Mouse (Mus musculus): ENCODE data around the gene Atn1. TPM values are rescaled to one million over a fixed set of nuclear protein-coding genes. Genes with fewer than 3 reads are reported as not detected.

Atn1 gene
- total RNA-seq, 2 experiments from 2014 or later: 159 to 164 TPM

GRCm38 (mm10) chr6:124786756-124787420, 30.6 kb upstream of the Atn1 start:
- H3K4me3 ChIP-seq: no peak overlapping the region
- DNase-seq (ENCODE audit: low spot score in 2 of 2): no peak
- no peak for TF ChIP-seq CTCF (conservative IDR thresholded peaks at IDR 0.05)
- peak overlapping the region; percentile 10; the same call in 1 of the 2 replicates for H3K27ac ChIP-seq

- DNase-seq (ENCODE audit: low spot score in 2 of 2): no peak
- Histone ChIP-seq H3K4me3 (no peak overlapping the region), H3K27ac (no peak overlapping the region)
- no peak for TF ChIP-seq CTCF (conservative IDR thresholded peaks at IDR 0.05)
Observed at GRCm38 (mm10) chr6:124782436-124782835, 26.1 kb upstream of the Atn1 start.

GRCm38 (mm10) chr6:124780917-124781316, 24.6 kb upstream of the Atn1 start:
- DNase-seq (ENCODE audit: low spot score in 2 of 2): no peak
- Histone ChIP-seq H3K27ac (peak overlapping the region; percentile 16; the same call in 1 of the 2 replicates), H3K4me3 (no peak overlapping the region)
- no peak for TF ChIP-seq CTCF (conservative IDR thresholded peaks at IDR 0.05)

- Histone ChIP-seq H3K4me3 (peak overlapping the region; percentile 38), H3K27ac (peak overlapping the region; percentile 46; the same call in 1 of the 2 replicates)
- no peak for DNase-seq (ENCODE audit: low spot score in 2 of 2)
- no peak for TF ChIP-seq CTCF (conservative IDR thresholded peaks at IDR 0.05)
Observed at GRCm38 (mm10) chr6:124779984-124780416, 23.7 kb upstream of the Atn1 start.

- no peak for DNase-seq (ENCODE audit: low spot score in 2 of 2)
- peak within 1 kb of the TSS; percentile 46; the same call in 1 of the 2 replicates for H3K27ac ChIP-seq
- TF ChIP-seq CTCF (conservative IDR thresholded peaks at IDR 0.05): no peak
- peak within 1 kb of the TSS; percentile 38 for H3K4me3 ChIP-seq
Observed at GRCm38 (mm10) chr6:124779222-124779983, 23.1 kb upstream of the Atn1 start, which contains the start of gene Lrrc23. Lrrc23 (minus strand) TSS chr6:124779727.

GRCm38 (mm10) chr6:124770511-124770910, 14.2 kb upstream of the Atn1 start:
- no peak for DNase-seq (ENCODE audit: low spot score in 2 of 2)
- Histone ChIP-seq H3K27ac (0 out of 2 replicates have a peak overlapping the region, but pooled peaks have one; percentile 10), H3K4me3 (no peak overlapping the region)
- no peak for TF ChIP-seq CTCF (conservative IDR thresholded peaks at IDR 0.05)

- TF ChIP-seq CTCF (conservative IDR thresholded peaks at IDR 0.05): no peak
- Histone ChIP-seq H3K4me3 (peak overlapping the region; percentile 88), H3K27ac (peak overlapping the region; percentile 98)
- no peak for DNase-seq (ENCODE audit: low spot score in 2 of 2)
Observed at GRCm38 (mm10) chr6:124770013-124770412, 13.7 kb upstream of the Atn1 start.

GRCm38 (mm10) chr6:124769101-124769765, 12.9 kb upstream of the Atn1 start, which contains the start of gene Eno2:
Eno2 (minus strand) TSS chr6:124769673.
- H3K4me3 ChIP-seq: peak within 1 kb of the TSS; percentile 88
- DNase-seq (ENCODE audit: low spot score in 2 of 2): peak; percentile 80 to 81
- no peak for TF ChIP-seq CTCF (conservative IDR thresholded peaks at IDR 0.05)
- peak within 1 kb of the TSS; percentile 98 for H3K27ac ChIP-seq

- Histone ChIP-seq H3K4me3 (peak overlapping the region; percentile 88), H3K27ac (peak overlapping the region; percentile 98)
- no peak for DNase-seq (ENCODE audit: low spot score in 2 of 2)
- TF ChIP-seq CTCF (conservative IDR thresholded peaks at IDR 0.05): no peak
Observed at GRCm38 (mm10) chr6:124768704-124769044, 12.3 kb upstream of the Atn1 start.

- Histone ChIP-seq H3K4me3 (peak overlapping the region; percentile 88), H3K27ac (peak overlapping the region; percentile 98)
- no peak for TF ChIP-seq CTCF (conservative IDR thresholded peaks at IDR 0.05)
- DNase-seq (ENCODE audit: low spot score in 2 of 2): peak in 1 of 2 experiments; percentile 72
Observed at GRCm38 (mm10) chr6:124767920-124768703, 11.8 kb upstream of the Atn1 start.

GRCm38 (mm10) chr6:124767536-124767919, 11.2 kb upstream of the Atn1 start:
- Histone ChIP-seq H3K4me3 (peak overlapping the region; percentile 88), H3K27ac (peak overlapping the region; percentile 98)
- no peak for TF ChIP-seq CTCF (conservative IDR thresholded peaks at IDR 0.05)
- DNase-seq (ENCODE audit: low spot score in 2 of 2): no peak

GRCm38 (mm10) chr6:124765951-124766350, 9.6 kb upstream of the Atn1 start:
- Histone ChIP-seq H3K4me3 (no peak overlapping the region), H3K27ac (no peak overlapping the region)
- TF ChIP-seq CTCF (conservative IDR thresholded peaks at IDR 0.05): no peak
- no peak for DNase-seq (ENCODE audit: low spot score in 2 of 2)
